Mouse (Mus musculus) liver, embryonic 14.5 days (tissue): Measurements from ENCODE around the gene Asb8. TPM values are rescaled to one million over a fixed set of nuclear protein-coding genes. Genes with fewer than 3 reads are reported as not detected.

ENCODE experiments used
- ATAC-seq: fragments of 200-750 bp; cut with Nextera tagmentation; 2 replicates; pipeline ENCODE4 v1.8.0; 2017; ENCODE audit warnings: moderate number of reproducible peaks, mild to moderate bottlenecking, moderate library complexity; ENCODE audit not compliant: insufficient read depth
- DNase-seq, 3 experiments: peaks; one replicate each; pipeline ENCODE4 v3.0.0-alpha.2; 2012 to 2013; ENCODE audit warnings: low read depth in 3 of 3, low spot score in 3 of 3
- H3K27ac ChIP-seq: fragments of 300-500 bp; sonication (generic); 2 replicates; pipeline ENCODE4 v1.5.1; 2014; ENCODE audit warnings: moderate library complexity, mild to moderate bottlenecking, control low read depth, inconsistent platforms
- H3K27me3 ChIP-seq: fragments of 300-500 bp; sonication (generic); 2 replicates; pipeline ENCODE4 v1.6.1; 2014; ENCODE audit warnings: mild to moderate bottlenecking, low read length, moderate library complexity; ENCODE audit not compliant: control insufficient read depth, insufficient read depth
- H3K36me3 ChIP-seq: fragments of 300-500 bp; sonication (generic); replicated peaks from 2 replicates; pipeline ENCODE4 v1.6.1; 2014; ENCODE audit warnings: low read depth; ENCODE audit not compliant: control insufficient read depth, insufficient read depth
- H3K4me1 ChIP-seq, 2 experiments: fragments of 200-500 bp in 1 of 2; fragments of 300-500 bp in 1 of 2; sonication (generic) in 1 of 2; replicated peaks; 2 replicates each; pipeline ENCODE4 v1.6.1; 2012 to 2014; ENCODE audit warnings: antibody characterized with exemption in 1 of 2, inconsistent platforms in 1 of 2, low read length in 1 of 2; ENCODE audit not compliant: control insufficient read depth in 2 of 2, insufficient read depth in 2 of 2
- H3K4me2 ChIP-seq: fragments of 300-500 bp; sonication (generic); 2 replicates; pipeline ENCODE4 v1.6.1; 2014; ENCODE audit warnings: low read depth, mild to moderate bottlenecking, control low read depth, moderate library complexity
- H3K4me3 ChIP-seq, 2 experiments: fragments of 200-500 bp in 1 of 2; fragments of 300-500 bp in 1 of 2; sonication (generic) in 1 of 2; 2 replicates each; pipeline ENCODE4 v1.5.1; 2012 to 2014; ENCODE audit warnings: low read depth in 2 of 2, low read length in 2 of 2, mild to moderate bottlenecking in 2 of 2, control low read depth in 1 of 2, inconsistent platforms in 1 of 2, moderate library complexity in 1 of 2; ENCODE audit not compliant: insufficient read depth in 1 of 2
- H3K9ac ChIP-seq: fragments of 300-500 bp; sonication (generic); replicated peaks from 2 replicates; pipeline ENCODE4 v1.6.1; 2014; ENCODE audit warnings: mild to moderate bottlenecking, control low read depth, moderate library complexity
- H3K9me3 ChIP-seq: fragments of 300-500 bp; sonication (generic); 2 replicates; pipeline ENCODE4 v1.6.1; 2016; ENCODE audit warnings: low read length, mixed read lengths; ENCODE audit not compliant: control insufficient read depth
- CTCF ChIP-seq: IDR thresholded peaks from 2 replicates; pipeline ENCODE4 v1.5.1; 2016; ENCODE audit warnings: antibody characterized with exemption, low read depth, control low read depth
- EP300 ChIP-seq: IDR thresholded peaks from 2 replicates; pipeline ENCODE4 v1.6.1; 2016; ENCODE audit warnings: antibody characterized with exemption, low read depth
- WGBS: fragments of 180-500 bp; shearing (Covaris S2); extraction: QIAGEN DNeasy Blood & Tissue Kit; methylation state at CpG from one replicate; pipeline ENCODE4 v1.1.7; 2014; ENCODE audit not compliant: insufficient replicate concordance; 5-methylcytosine and 5-hydroxymethylcytosine counted together
- polyA plus RNA-seq, 2 experiments: library from polyadenylated mRNA; depleted of rRNA in 1 of 2; stranded (reverse) in 1 of 2; unstranded in 1 of 2; fragments of >200 nt; fragmentation: Nextera tagmentation in 1 of 2; extraction: Ambion mirVana in 1 of 2; gene quantifications; 2 replicates each; pipeline versions ENCODE4 v1.2.1 to v1.2.3; 2012 to 2014

The Asb8 gene
- polyA plus RNA-seq, 2 experiments, result 15.1 to 22.4 TPM

GRCm38 (mm10) chr15:98152916-98153315 is 12.5 kb downstream of the Asb8 start:
- H3K27me3 ChIP-seq, result no peaks in the 10 kb centered on the region
- WGBS, result 76% methylated on average over 7 of the region's 7 CpGs
- no peak overlapping the region for H3K4me3 ChIP-seq
- no peak for TF ChIP-seq EP300
- no peak for TF ChIP-seq CTCF
- no peak overlapping the region for H3K27ac ChIP-seq
- no peak overlapping the region for H3K4me2 ChIP-seq
- DNase-seq, result no peak
- ATAC-seq, result no peak
- H3K36me3 ChIP-seq, result no peaks in the 10 kb centered on the region
- no peaks in the 10 kb centered on the region; a peak in 1 of 4 replicates for H3K4me1 ChIP-seq
- no peaks in the 10 kb centered on the region for H3K9me3 ChIP-seq
- no peak overlapping the region for H3K9ac ChIP-seq

- no peak for TF ChIP-seq CTCF
- TF ChIP-seq EP300, result no peak
- no peak overlapping the region for H3K9ac ChIP-seq
- H3K27me3 ChIP-seq, result no peaks in the 10 kb centered on the region
- WGBS, result 61% methylated on average over 10 of the region's 10 CpGs
- no peak for ATAC-seq
- H3K27ac ChIP-seq, result no peak overlapping the region
- no peaks in the 10 kb centered on the region for H3K36me3 ChIP-seq
- no peak overlapping the region for H3K4me3 ChIP-seq
- no peak overlapping the region for H3K4me2 ChIP-seq
- no peaks in the 10 kb centered on the region for H3K9me3 ChIP-seq
- peaks cover 2 to 6% of the 10 kb centered on the region in 2 experiments for H3K4me1 ChIP-seq
- no peak for DNase-seq
Measured at GRCm38 (mm10) chr15:98149166-98149602, 16.2 kb downstream of the Asb8 start.

GRCm38 (mm10) chr15:98148356-98148755 is 17.1 kb downstream of the Asb8 start:
- no peaks in the 10 kb centered on the region for H3K36me3 ChIP-seq
- WGBS, result 75% methylated on average over 3 of the region's 3 CpGs
- H3K4me2 ChIP-seq, result no peak overlapping the region
- DNase-seq (no peak), ATAC-seq (no peak)
- H3K4me3 ChIP-seq, result no peak overlapping the region
- TF ChIP-seq EP300 (no peak), CTCF (no peak)
- H3K9ac ChIP-seq, result no peak overlapping the region
- no peak overlapping the region for H3K27ac ChIP-seq
- H3K4me1 ChIP-seq, result peaks cover 2 to 6% of the 10 kb centered on the region in 2 experiments
- no peaks in the 10 kb centered on the region for H3K27me3 ChIP-seq
- no peaks in the 10 kb centered on the region for H3K9me3 ChIP-seq

- DNase-seq (peak; percentile 75 to 78 (median 76)), ATAC-seq (peak; percentile 96)
- Histone ChIP-seq H3K27ac (peak overlapping the region; percentile 58), H3K27me3 (no peaks in the 10 kb centered on the region), H3K4me2 (peak overlapping the region; percentile 74), H3K9ac (peak overlapping the region; percentile 95), H3K4me3 (peak overlapping the region; percentile 72 to 84), H3K36me3 (no peaks in the 10 kb centered on the region), H3K4me1 (peaks cover 2 to 6% of the 10 kb centered on the region in 2 experiments), H3K9me3 (no peaks in the 10 kb centered on the region)
- 2% methylated on average over 38 of the region's 38 CpGs for WGBS
- TF ChIP-seq CTCF (no peak), EP300 (no peak)
Measured at GRCm38 (mm10) chr15:98145559-98146181, 19.8 kb downstream of the Asb8 start.

GRCm38 (mm10) chr15:98144861-98145507 is 20.4 kb downstream of the Asb8 start:
- no peak for DNase-seq
- peak overlapping the region; percentile 72 to 84 for H3K4me3 ChIP-seq

More at GRCm38 (mm10) chr15:98144861-98145507, 20.4 kb downstream of the Asb8 start:
- Histone ChIP-seq H3K27me3 (no peaks in the 10 kb centered on the region), H3K9me3 (no peaks in the 10 kb centered on the region), H3K4me2 (peak overlapping the region; percentile 74), H3K27ac (peak overlapping the region; percentile 58), H3K4me1 (peaks cover 2 to 6% of the 10 kb centered on the region in 2 experiments), H3K9ac (peak overlapping the region; percentile 95), H3K36me3 (no peaks in the 10 kb centered on the region)
- peak; percentile 67 for ATAC-seq
- WGBS, result under 1% methylated on average over 36 of the region's 36 CpGs
- no peak for TF ChIP-seq CTCF
- TF ChIP-seq EP300, result no peak
